Mouse (Mus musculus) midbrain, embryonic 13.5 days (tissue): ENCODE measurements at regions not wholly inside any gene's neighbourhood (a gene's known extent, or its start where the extent isn't known, plus 50 kb on each side); places are given as distances from the start of the nearest gene placed in this dataset.

ENCODE experiments used
- ATAC-seq: fragments of 200-750 bp; cut with Nextera tagmentation; 2 replicates; pipeline ENCODE4 v1.8.0; 2017; ENCODE audit warnings: mild to moderate bottlenecking, moderate TSS enrichment, moderate library complexity
- H3K27ac ChIP-seq: fragments of 300-500 bp; sonication (generic); 2 replicates; pipeline ENCODE4 v1.5.1; 2015; ENCODE audit warnings: inconsistent platforms, mild to moderate bottlenecking, moderate library complexity
- H3K27me3 ChIP-seq: fragments of 300-500 bp; sonication (generic); 2 replicates; pipeline ENCODE4 v1.6.1; 2015; ENCODE audit warnings: mild to moderate bottlenecking, inconsistent platforms
- H3K36me3 ChIP-seq: fragments of 300-500 bp; sonication (generic); 2 replicates; pipeline ENCODE4 v1.6.1; 2015; ENCODE audit warnings: mild to moderate bottlenecking, inconsistent platforms
- H3K4me1 ChIP-seq: fragments of 300-500 bp; sonication (generic); replicated peaks from 2 replicates; pipeline ENCODE4 v1.6.1; 2015; ENCODE audit warnings: inconsistent platforms
- H3K4me2 ChIP-seq: fragments of 300-500 bp; sonication (generic); replicated peaks from 2 replicates; pipeline ENCODE4 v1.6.1; 2015; ENCODE audit warnings: moderate library complexity, mild to moderate bottlenecking, inconsistent platforms
- H3K4me3 ChIP-seq: fragments of 300-500 bp; sonication (generic); replicated peaks from 2 replicates; pipeline ENCODE4 v1.5.1; 2015; ENCODE audit warnings: mild to moderate bottlenecking, inconsistent platforms
- H3K9ac ChIP-seq: fragments of 300-500 bp; sonication (generic); replicated peaks from 2 replicates; pipeline ENCODE4 v1.6.1; 2015; ENCODE audit warnings: mild to moderate bottlenecking, inconsistent platforms
- H3K9me3 ChIP-seq: fragments of 300-500 bp; sonication (generic); 2 replicates; pipeline ENCODE4 v1.6.1; 2016; ENCODE audit warnings: mild to moderate bottlenecking, inconsistent platforms
- WGBS: fragments of 180-500 bp; shearing (Covaris S2); methylation state at CpG from one replicate; pipeline ENCODE4 v1.1.7; 2015; 5-methylcytosine and 5-hydroxymethylcytosine counted together

- H3K9ac ChIP-seq: no peak overlapping the region
- no peak for ATAC-seq
- H3K27me3 ChIP-seq: no peaks in the 10 kb centered on the region
- no peak overlapping the region for H3K27ac ChIP-seq
- H3K4me2 ChIP-seq: no peak overlapping the region
- H3K9me3 ChIP-seq: no peaks in the 10 kb centered on the region
- WGBS: 84% methylated on average over 3 of the region's 3 CpGs
- H3K4me3 ChIP-seq: no peak overlapping the region
- H3K36me3 ChIP-seq: no peaks in the 10 kb centered on the region
- H3K4me1 ChIP-seq: no peaks in the 10 kb centered on the region
Observed at GRCm38 (mm10) chr11:7010858-7011257, 52.4 kb upstream of the Adcy1 start.

GRCm38 (mm10) chr11:6999329-6999728 is 64.0 kb upstream of the Adcy1 start:
- Histone ChIP-seq H3K4me2 (no peak overlapping the region), H3K36me3 (no peaks in the 10 kb centered on the region), H3K27ac (no peak overlapping the region), H3K27me3 (0 out of 2 replicates have a peak, but pooled peaks cover 2% of the 10 kb centered on the region), H3K9me3 (0 out of 2 replicates have a peak, but pooled peaks cover 2% of the 10 kb centered on the region), H3K9ac (no peak overlapping the region), H3K4me3 (no peak overlapping the region), H3K4me1 (no peaks in the 10 kb centered on the region)
- no peak for ATAC-seq

GRCm38 (mm10) chr11:6998810-6999209 is 64.5 kb upstream of the Adcy1 start:
- Histone ChIP-seq H3K4me3 (no peak overlapping the region), H3K9me3 (0 out of 2 replicates have a peak, but pooled peaks cover 2% of the 10 kb centered on the region), H3K27ac (no peak overlapping the region), H3K9ac (no peak overlapping the region), H3K4me2 (no peak overlapping the region), H3K36me3 (no peaks in the 10 kb centered on the region), H3K4me1 (no peaks in the 10 kb centered on the region), H3K27me3 (0 out of 2 replicates have a peak, but pooled peaks cover 2% of the 10 kb centered on the region)
- ATAC-seq: no peak
- 67% methylated on average over 1 of the region's 1 CpGs for WGBS

- ATAC-seq: no peak
- H3K27me3 ChIP-seq: peaks cover 6% of the 10 kb centered on the region; the same call in 1 of the 2 replicates
- no peak overlapping the region for H3K4me2 ChIP-seq
- H3K9me3 ChIP-seq: no peaks in the 10 kb centered on the region
- WGBS: 89% methylated on average over 6 of the region's 6 CpGs
- no peaks in the 10 kb centered on the region for H3K4me1 ChIP-seq
- no peak overlapping the region for H3K9ac ChIP-seq
- H3K36me3 ChIP-seq: no peaks in the 10 kb centered on the region
- no peak overlapping the region for H3K27ac ChIP-seq
- no peak overlapping the region for H3K4me3 ChIP-seq
Observed at GRCm38 (mm10) chr11:6997508-6997907, 65.8 kb upstream of the Adcy1 start.

- Histone ChIP-seq H3K4me3 (no peak overlapping the region), H3K27ac (no peak overlapping the region), H3K4me1 (peaks cover 8% of the 10 kb centered on the region; the same call in 1 of the 2 replicates), H3K9ac (no peak overlapping the region), H3K9me3 (no peaks in the 10 kb centered on the region; the same call in 1 of the 2 replicates), H3K27me3 (peaks cover 15% of the 10 kb centered on the region; the same call in 1 of the 2 replicates), H3K4me2 (no peak overlapping the region), H3K36me3 (no peaks in the 10 kb centered on the region)
- ATAC-seq: no peak
- 99% methylated on average over 2 of the region's 2 CpGs for WGBS
Observed at GRCm38 (mm10) chr11:6993731-6994130, 69.6 kb upstream of the Adcy1 start.

- Histone ChIP-seq H3K27me3 (peaks cover 15% of the 10 kb centered on the region; the same call in 1 of the 2 replicates), H3K4me2 (no peak overlapping the region), H3K4me3 (no peak overlapping the region), H3K4me1 (peaks cover 16% of the 10 kb centered on the region; the same call in 1 of the 2 replicates), H3K9ac (no peak overlapping the region), H3K9me3 (no peaks in the 10 kb centered on the region; the same call in 1 of the 2 replicates), H3K36me3 (no peaks in the 10 kb centered on the region), H3K27ac (no peak overlapping the region)
- WGBS: 93% methylated on average over 5 of the region's 5 CpGs
- ATAC-seq: no peak
Observed at GRCm38 (mm10) chr11:6991626-6992025, 71.7 kb upstream of the Adcy1 start.

- Histone ChIP-seq H3K27ac (no peak overlapping the region), H3K4me3 (no peak overlapping the region), H3K9me3 (no peaks in the 10 kb centered on the region; the same call in 1 of the 2 replicates), H3K4me1 (peaks cover 16% of the 10 kb centered on the region; the same call in 1 of the 2 replicates), H3K9ac (no peak overlapping the region), H3K4me2 (no peak overlapping the region), H3K36me3 (no peaks in the 10 kb centered on the region), H3K27me3 (peaks cover 15% of the 10 kb centered on the region; the same call in 1 of the 2 replicates)
- 87% methylated on average over 3 of the region's 3 CpGs for WGBS
- no peak for ATAC-seq
Observed at GRCm38 (mm10) chr11:6990711-6991110, 72.6 kb upstream of the Adcy1 start.

- ATAC-seq: 0 out of 2 replicates have a peak, but pooled peaks have one; percentile 57
- Histone ChIP-seq H3K9ac (no peak overlapping the region), H3K4me3 (no peak overlapping the region), H3K27ac (no peak overlapping the region), H3K4me1 (peaks cover 16% of the 10 kb centered on the region; the same call in 1 of the 2 replicates), H3K36me3 (no peaks in the 10 kb centered on the region), H3K27me3 (peaks cover 14% of the 10 kb centered on the region; the same call in 1 of the 2 replicates), H3K9me3 (no peaks in the 10 kb centered on the region; the same call in 1 of the 2 replicates), H3K4me2 (no peak overlapping the region)
- 18% methylated on average over 8 of the region's 8 CpGs for WGBS
Observed at GRCm38 (mm10) chr11:6988884-6989824, 74.1 kb upstream of the Adcy1 start.

- H3K4me2 ChIP-seq: no peak overlapping the region
- H3K4me1 ChIP-seq: peaks cover 16% of the 10 kb centered on the region; the same call in 1 of the 2 replicates
- H3K4me3 ChIP-seq: no peak overlapping the region
- H3K27ac ChIP-seq: no peak overlapping the region
- ATAC-seq: 0 out of 2 replicates have a peak, but pooled peaks have one; percentile 15
- H3K9ac ChIP-seq: no peak overlapping the region
- peaks cover 11% of the 10 kb centered on the region; the same call in 1 of the 2 replicates for H3K27me3 ChIP-seq
- WGBS: 44% methylated on average over 2 of the region's 2 CpGs
- no peaks in the 10 kb centered on the region for H3K36me3 ChIP-seq
- no peaks in the 10 kb centered on the region; the same call in 1 of the 2 replicates for H3K9me3 ChIP-seq
Observed at GRCm38 (mm10) chr11:6987995-6988394, 75.3 kb upstream of the Adcy1 start.

- no peak overlapping the region for H3K27ac ChIP-seq
- H3K4me3 ChIP-seq: no peak overlapping the region
- H3K9ac ChIP-seq: no peak overlapping the region
- ATAC-seq: no peak
- H3K9me3 ChIP-seq: no peaks in the 10 kb centered on the region; the same call in 1 of the 2 replicates
- 0 out of 2 replicates have a peak, but pooled peaks cover 11% of the 10 kb centered on the region for H3K27me3 ChIP-seq
- WGBS: 78% methylated on average over 1 of the region's 1 CpGs
- no peak overlapping the region for H3K4me2 ChIP-seq
- no peaks in the 10 kb centered on the region for H3K36me3 ChIP-seq
- H3K4me1 ChIP-seq: peaks cover 16% of the 10 kb centered on the region; the same call in 1 of the 2 replicates
Observed at GRCm38 (mm10) chr11:6987105-6987504, 76.2 kb upstream of the Adcy1 start.

- H3K36me3 ChIP-seq: no peaks in the 10 kb centered on the region
- 89% methylated on average over 7 of the region's 7 CpGs for WGBS
Observed at GRCm38 (mm10) chr11:6982076-6982475, 81.2 kb upstream of the Adcy1 start.

GRCm38 (mm10) chr11:6979656-6980055 is 83.6 kb upstream of the Adcy1 start:
- 0 out of 2 replicates have a peak, but pooled peaks cover 2% of the 10 kb centered on the region for H3K27me3 ChIP-seq
- no peaks in the 10 kb centered on the region for H3K4me1 ChIP-seq
- no peak overlapping the region for H3K27ac ChIP-seq
- no peak overlapping the region for H3K4me3 ChIP-seq
- no peaks in the 10 kb centered on the region for H3K9me3 ChIP-seq
- no peaks in the 10 kb centered on the region for H3K36me3 ChIP-seq
- H3K4me2 ChIP-seq: no peak overlapping the region
- no peak for ATAC-seq
- no peak overlapping the region for H3K9ac ChIP-seq
- WGBS: 84% methylated on average over 3 of the region's 3 CpGs

More at GRCm38 (mm10) chr11:6982076-6982475, 81.2 kb upstream of the Adcy1 start:
- H3K27me3 ChIP-seq: 0 out of 2 replicates have a peak, but pooled peaks cover 2% of the 10 kb centered on the region
- H3K4me1 ChIP-seq: no peaks in the 10 kb centered on the region
- H3K4me2 ChIP-seq: no peak overlapping the region
- no peak overlapping the region for H3K4me3 ChIP-seq
- no peak overlapping the region for H3K27ac ChIP-seq
- H3K9ac ChIP-seq: no peak overlapping the region
- H3K9me3 ChIP-seq: no peaks in the 10 kb centered on the region
- ATAC-seq: no peak
